Comparison of ENCODE assay signal across 9 mouse cellular contexts in the genomic region with DNA sequence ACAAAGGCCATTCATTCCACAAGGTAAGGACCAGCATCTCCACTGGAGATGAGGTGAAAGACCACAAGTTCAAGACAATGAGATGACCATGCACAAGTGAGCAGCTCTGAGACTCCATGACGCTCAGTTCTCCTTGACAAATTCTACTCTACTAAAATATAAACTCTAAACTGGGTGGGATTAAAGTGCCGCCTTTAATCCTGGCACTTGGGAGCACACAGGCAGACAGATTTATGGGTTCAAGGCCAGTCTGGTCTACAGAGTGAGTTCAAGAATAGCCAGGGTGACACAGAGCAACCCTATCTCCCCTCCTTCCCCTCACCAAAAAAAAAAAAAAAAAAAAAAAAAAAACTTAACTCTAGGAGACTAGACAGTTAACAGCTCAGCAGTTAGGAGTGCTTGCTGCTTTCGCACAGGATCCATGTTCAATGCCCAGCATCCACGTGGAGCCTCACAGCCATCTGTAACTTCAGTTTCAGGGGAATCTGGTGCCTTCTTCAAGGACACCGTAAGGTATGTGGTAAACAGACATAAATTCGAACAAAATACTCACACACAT. TPM values are rescaled to one million over a fixed set of nuclear protein-coding genes. Genes with fewer than 3 reads are reported as not detected.
DNase-seq lines count a peak whose midpoint lies in the region; ATAC-seq lines count a peak whose summit lies in the region.
"Had no signal": no experiment of that assay in that cellular context is flagged by ENCODE, and none has a peak within 500 bp of the region (broad histone marks: within the 10 kb centered on the region; RNA-seq: fewer than 3 reads in every experiment).

No protein-coding gene starts in this region.

- peak overlapping the region; percentile 71 for H3K4me3 ChIP-seq in heart, embryonic 12.5 days
- no peak overlapping the region for H3K4me3 ChIP-seq in midbrain, embryonic 14.5 days (replicated peaks; ENCODE audit: low read depth, low read length)
- H3K4me3 ChIP-seq in midbrain, embryonic 10.5 days = no peak overlapping the region; the same call in 1 of the 2 replicates
- peak overlapping the region; percentile 78 for H3K4me3 ChIP-seq in limb, embryonic 12.5 days (replicated peaks)
- H3K4me3 ChIP-seq: layer of hippocampus, adult 2 months had no signal

- intact Hi-C loops in heart, postnatal 25 days (cut with DNase I) = no loop called here
- intact Hi-C loops in left cerebral cortex, postnatal 14 days (cut with DNase I) = no loop called here

- no peak for ATAC-seq in heart, embryonic 12.5 days (ENCODE audit: insufficient number of reproducible peaks, low FRiP score)
- ATAC-seq in midbrain, embryonic 14.5 days (ENCODE audit: low FRiP score, low TSS enrichment) = no peak
- ATAC-seq in limb, embryonic 12.5 days (ENCODE audit: insufficient number of reproducible peaks, insufficient read depth, low FRiP score, low TSS enrichment, low read depth) = no peak

- 0 out of 2 replicates have a peak, but pooled peaks cover 7% of the 10 kb centered on the region for H3K9me3 ChIP-seq in heart, embryonic 12.5 days (replicated peaks)
- no peaks in the 10 kb centered on the region for H3K9me3 ChIP-seq in midbrain, embryonic 14.5 days (ENCODE audit: control insufficient read depth, low read length)
- H3K9me3 ChIP-seq in midbrain, embryonic 10.5 days (replicated peaks) = peaks cover 4% of the 10 kb centered on the region; the same call in 1 of the 2 replicates
- H3K9me3 ChIP-seq in limb, embryonic 12.5 days = peaks cover 13% of the 10 kb centered on the region

- DNase-seq in heart, postnatal 25 days (ENCODE audit: low spot score) = no peak
- no peak for DNase-seq in midbrain, embryonic 14.5 days
- DNase-seq in midbrain, embryonic 10.5 days (ENCODE audit: low spot score) = no peak
- no peak for DNase-seq in left cerebral cortex, postnatal 14 days (ENCODE audit: low spot score in 2 of 2)
- no peak for DNase-seq in layer of hippocampus, postnatal 10 days (ENCODE audit: low spot score in 2 of 2)
- DNase-seq in layer of hippocampus, postnatal 25 days (ENCODE audit: extremely low spot score in 1 of 2, low spot score in 1 of 2) = no peak

- peak overlapping the region; percentile 62 for H3K4me2 ChIP-seq in heart, embryonic 12.5 days
- H3K4me2 ChIP-seq in midbrain, embryonic 14.5 days (ENCODE audit: low read length) = peak overlapping the region; percentile 91
- H3K4me2 ChIP-seq in limb, embryonic 12.5 days = peak overlapping the region; percentile 57

- 61% methylated on average over 6 of the region's 6 CpGs for WGBS in heart, embryonic 12.5 days
- WGBS in midbrain, embryonic 14.5 days = 93% methylated on average over 6 of the region's 6 CpGs
- WGBS in midbrain, embryonic 10.5 days = 92% methylated on average over 6 of the region's 6 CpGs
- 77% methylated on average over 6 of the region's 6 CpGs for WGBS in limb, embryonic 12.5 days

- H3K27me3 ChIP-seq in heart, embryonic 12.5 days (replicated peaks) = no peaks in the 10 kb centered on the region
- H3K27me3 ChIP-seq in midbrain, embryonic 14.5 days (ENCODE audit: control insufficient read depth, insufficient read depth, low read length) = peaks cover 3% of the 10 kb centered on the region; the same call in 1 of the 2 replicates
- H3K27me3 ChIP-seq in midbrain, embryonic 10.5 days (ENCODE audit: low read depth, poor library complexity, severe bottlenecking) = peaks cover 15% of the 10 kb centered on the region
- no peaks in the 10 kb centered on the region for H3K27me3 ChIP-seq in limb, embryonic 12.5 days

- peak overlapping the region; percentile 96 for H3K27ac ChIP-seq in heart, embryonic 12.5 days (ENCODE audit: poor library complexity, severe bottlenecking)
- no peak overlapping the region for H3K27ac ChIP-seq in midbrain, embryonic 14.5 days (replicated peaks; ENCODE audit: low read depth, low read length)
- H3K27ac ChIP-seq in midbrain, embryonic 10.5 days (replicated peaks) = no peak overlapping the region
- H3K27ac ChIP-seq in limb, embryonic 12.5 days = peak overlapping the region; percentile 87
- H3K27ac ChIP-seq: layer of hippocampus, adult 2 months had no signal

- H3K36me3 ChIP-seq in heart, embryonic 12.5 days = peaks cover 89% of the 10 kb centered on the region
- no peaks in the 10 kb centered on the region for H3K36me3 ChIP-seq in midbrain, embryonic 14.5 days (ENCODE audit: control insufficient read depth, insufficient read depth, low read length)
- H3K36me3 ChIP-seq in midbrain, embryonic 10.5 days = peaks cover 7% of the 10 kb centered on the region; the same call in 1 of the 2 replicates
- peaks cover 65% of the 10 kb centered on the region for H3K36me3 ChIP-seq in limb, embryonic 12.5 days

- peaks cover 51% of the 10 kb centered on the region for H3K4me1 ChIP-seq in heart, embryonic 12.5 days (replicated peaks)
- peaks cover 25% of the 10 kb centered on the region for H3K4me1 ChIP-seq in midbrain, embryonic 14.5 days (ENCODE audit: control insufficient read depth, insufficient read depth, low read length)
- peaks cover 37% of the 10 kb centered on the region for H3K4me1 ChIP-seq in midbrain, embryonic 10.5 days
- peaks cover 36% of the 10 kb centered on the region for H3K4me1 ChIP-seq in limb, embryonic 12.5 days (replicated peaks)

- peak overlapping the region; percentile 98 for H3K9ac ChIP-seq in heart, embryonic 12.5 days
- H3K9ac ChIP-seq in midbrain, embryonic 14.5 days (replicated peaks; ENCODE audit: low read length) = no peak overlapping the region
- peak overlapping the region; percentile 92 for H3K9ac ChIP-seq in limb, embryonic 12.5 days (replicated peaks)

RNA-seq across cellular contexts. Expression of a gene that starts 2.1 kb away (rescaled TPM):
- 293 and 312 TPM in 2 replicates for polyA plus RNA-seq in heart, embryonic 12.5 days (2016; fragmentation: Nextera tagmentation; extraction: Ambion mirVana)
- 100 to 1,000 TPM in 1 of 2 experiments, 10 to 100 TPM in 1; 99.0 to 108 TPM for total RNA-seq in heart, postnatal 25 days (2021)
- polyA plus RNA-seq in midbrain, embryonic 14.5 days (2014; fragmentation: Nextera tagmentation; extraction: Ambion mirVana) = 9.2 and 13.4 TPM in 2 replicates
- 16.3 and 18.0 TPM in 2 replicates for polyA plus RNA-seq in midbrain, embryonic 10.5 days (2016; fragmentation: Nextera tagmentation; extraction: Ambion mirVana)
- 43.1 and 48.1 TPM in 2 replicates for polyA plus RNA-seq in limb, embryonic 12.5 days (2016; fragmentation: Nextera tagmentation; extraction: Ambion mirVana)
- total RNA-seq in left cerebral cortex, postnatal 14 days (2021) = 10 to 100 TPM; 25.8 to 25.9 TPM
- 10 to 100 TPM; 25.5 to 27.7 TPM for total RNA-seq in layer of hippocampus, postnatal 10 days (2021)
- 10 to 100 TPM; 28.1 to 29.8 TPM for total RNA-seq in layer of hippocampus, postnatal 25 days (2021)

Comparison
In these comparisons a context has a peak if more than half of its experiments do, and no peak if none do; other contexts are left out.
1. H3K27ac ChIP-seq: peak in heart, embryonic 12.5 days (single experiment) and limb, embryonic 12.5 days (single experiment); none in midbrain, embryonic 14.5 days (single experiment) and midbrain, embryonic 10.5 days (single experiment).
2. H3K4me3 ChIP-seq: peak in heart, embryonic 12.5 days (single experiment) and limb, embryonic 12.5 days (single experiment); none in midbrain, embryonic 14.5 days (single experiment) and midbrain, embryonic 10.5 days (single experiment).
3. Peak in every context shown above with its lines, with median percentiles within 50 percentile points of each other: H3K4me2 ChIP-seq.